Mouse (Mus musculus) CH12F3 (cell line): ENCODE measurements around the gene Gpr119.

Experiments used
- in situ Hi-C: fragments of 300-500 bp; cut with MboI; formaldehyde crosslinking; loops from 2 replicates; pipeline ENCODE4 v1.14.3; 2020; ENCODE audit warnings: low sequenced_read_pairs

Gpr119 gene

DNA sequence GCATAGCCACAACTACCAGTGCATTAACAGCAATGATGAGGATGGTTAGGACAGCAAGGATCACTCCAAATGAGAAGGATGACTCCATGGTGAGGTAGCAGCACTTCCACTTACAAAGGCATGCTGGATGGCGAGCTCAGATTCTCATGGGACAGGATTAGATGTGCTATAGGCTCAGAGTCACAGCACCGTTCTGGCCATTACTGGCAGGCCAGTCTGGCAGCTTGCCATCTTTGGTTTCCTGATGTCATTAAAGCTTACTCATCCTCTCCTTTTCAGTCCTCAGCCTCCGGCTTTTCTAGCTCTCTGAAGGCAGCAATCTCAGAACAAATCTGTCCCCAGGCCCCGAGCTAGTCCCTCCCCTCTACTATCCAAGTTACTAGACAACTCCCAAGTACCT, at the start of gene Gpr119:
Gene Gpr119, minus strand, starts transcription at position 308 of the 400 bp plus-strand sequence.
- in situ Hi-C loops: no loop called here

GRCm38 (mm10) chrX:48712846-48713245, 38.6 kb upstream of the Gpr119 start:
- in situ Hi-C loops: no loop called here

GRCm38 (mm10) chrX:48709701-48710100, 35.4 kb upstream of the Gpr119 start:
- in situ Hi-C loops: no loop called here

- in situ Hi-C loops: no loop called here
Measured at GRCm38 (mm10) chrX:48694864-48695371, 20.6 kb upstream of the Gpr119 start, which contains the start of gene Rbmx2. Gene Rbmx2, plus strand, starts transcription at chrX:48695004.

DNA sequence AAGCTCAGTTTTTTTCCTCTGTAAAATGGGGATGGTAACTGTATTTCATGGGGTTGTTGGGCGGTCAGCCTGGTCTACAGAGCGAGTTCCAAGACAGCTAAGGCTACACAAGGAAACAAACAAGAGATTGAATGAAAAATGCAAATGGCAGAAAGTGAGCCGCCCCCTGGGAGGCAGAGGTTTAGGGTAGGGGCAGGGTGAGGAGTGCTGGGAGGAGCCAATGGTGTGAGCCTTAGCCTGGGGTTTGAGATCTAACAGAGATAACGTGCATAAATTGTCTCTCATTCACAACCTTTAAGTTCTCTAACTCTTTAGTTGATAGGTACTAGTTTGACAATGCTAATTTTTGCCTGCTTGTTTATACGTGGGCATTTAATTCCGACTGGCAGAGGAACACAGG, 20.2 kb upstream of the Gpr119 start:
- in situ Hi-C loops: no loop called here

- in situ Hi-C loops: no loop called here
Measured at GRCm38 (mm10) chrX:48683857-48684256, 9.6 kb upstream of the Gpr119 start.

GRCm38 (mm10) chrX:48683451-48683850, 9.2 kb upstream of the Gpr119 start:
- in situ Hi-C loops: no loop called here

DNA sequence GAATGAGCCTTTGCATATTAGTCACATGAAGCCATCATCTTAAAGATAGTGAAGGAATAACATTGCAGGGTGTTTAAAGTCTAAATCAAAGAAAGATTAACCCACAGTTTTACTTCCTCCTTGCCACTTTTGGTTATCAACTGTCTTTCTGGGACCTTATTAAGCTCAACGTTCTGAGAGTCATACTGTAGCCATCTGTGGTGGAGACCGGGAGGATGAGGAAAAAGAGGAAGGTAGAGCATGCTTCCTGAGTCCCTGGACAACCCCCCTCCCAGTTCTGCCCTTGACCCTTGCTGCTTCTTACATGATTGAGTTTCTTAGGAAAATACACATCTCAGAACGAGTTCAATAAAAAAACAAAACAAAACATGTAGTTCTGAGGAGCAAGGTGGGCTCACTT, 2.6 kb downstream of the Gpr119 start:
- in situ Hi-C loops: no loop called here

DNA sequence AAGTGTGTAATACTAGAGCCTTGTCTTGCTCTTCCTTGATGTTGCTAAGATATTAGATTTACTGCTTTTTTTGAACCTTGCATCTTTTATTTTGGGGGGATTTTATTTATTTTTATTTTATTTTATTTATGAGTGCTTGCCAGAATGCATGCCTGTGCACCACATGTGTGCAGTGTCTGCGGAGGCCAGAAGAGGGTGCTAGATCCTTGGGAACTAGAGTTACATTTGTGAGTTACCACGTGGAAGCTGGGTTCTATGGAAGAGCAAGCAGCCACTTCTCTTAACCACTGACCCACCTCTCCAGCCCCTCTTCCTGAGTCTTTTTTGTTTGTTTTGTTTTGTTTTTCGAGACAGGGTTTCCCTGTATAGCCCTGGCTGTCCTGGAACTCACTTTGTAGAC, 4.7 kb downstream of the Gpr119 start:
- in situ Hi-C loops: no loop called here

DNA sequence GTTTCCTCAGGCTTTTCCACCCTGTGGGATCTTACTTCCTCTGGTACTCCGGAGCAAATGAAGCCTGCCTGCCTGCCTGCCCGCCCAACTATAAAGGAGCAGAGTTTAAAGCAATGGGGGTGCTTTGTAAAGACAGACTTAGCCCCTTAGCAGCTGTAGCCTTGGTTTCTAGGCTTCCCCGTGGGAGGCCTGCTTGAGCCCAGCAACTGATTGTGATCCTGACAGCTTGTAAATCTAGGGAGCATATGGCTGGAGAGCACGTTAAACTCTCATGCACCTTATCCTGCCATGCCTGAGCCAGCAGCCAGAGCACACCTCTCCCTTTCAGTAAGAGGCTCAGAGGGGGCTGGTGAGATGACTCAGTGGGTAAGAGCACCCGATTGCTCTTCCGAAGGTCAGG, 7.5 kb downstream of the Gpr119 start:
- in situ Hi-C loops: no loop called here

DNA sequence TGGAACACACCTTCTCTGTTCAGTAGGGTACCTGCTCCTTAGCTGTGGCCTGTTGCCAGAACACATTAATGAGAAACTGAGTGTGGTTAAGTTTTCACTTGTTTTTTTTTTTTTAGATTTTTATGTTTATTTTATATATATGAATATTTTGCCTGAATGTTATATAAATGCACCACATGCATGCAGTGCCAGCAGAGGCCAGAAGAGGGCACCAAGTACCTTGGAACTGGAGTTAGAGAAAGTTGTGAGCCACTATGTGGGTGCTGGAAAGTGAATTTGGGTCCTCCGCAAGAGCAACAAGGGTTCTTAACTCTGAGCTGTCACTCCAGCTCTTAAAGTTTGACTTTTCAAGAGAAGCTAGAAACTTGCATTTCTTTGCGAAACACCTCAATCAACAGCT, 30.2 kb downstream of the Gpr119 start:
- in situ Hi-C loops: no loop called here

GRCm38 (mm10) chrX:48637032-48637431, 37.2 kb downstream of the Gpr119 start:
- in situ Hi-C loops: no loop called here

- in situ Hi-C loops: no loop called here
Measured at GRCm38 (mm10) chrX:48624054-48624420, 50.2 kb downstream of the Gpr119 start.

DNA sequence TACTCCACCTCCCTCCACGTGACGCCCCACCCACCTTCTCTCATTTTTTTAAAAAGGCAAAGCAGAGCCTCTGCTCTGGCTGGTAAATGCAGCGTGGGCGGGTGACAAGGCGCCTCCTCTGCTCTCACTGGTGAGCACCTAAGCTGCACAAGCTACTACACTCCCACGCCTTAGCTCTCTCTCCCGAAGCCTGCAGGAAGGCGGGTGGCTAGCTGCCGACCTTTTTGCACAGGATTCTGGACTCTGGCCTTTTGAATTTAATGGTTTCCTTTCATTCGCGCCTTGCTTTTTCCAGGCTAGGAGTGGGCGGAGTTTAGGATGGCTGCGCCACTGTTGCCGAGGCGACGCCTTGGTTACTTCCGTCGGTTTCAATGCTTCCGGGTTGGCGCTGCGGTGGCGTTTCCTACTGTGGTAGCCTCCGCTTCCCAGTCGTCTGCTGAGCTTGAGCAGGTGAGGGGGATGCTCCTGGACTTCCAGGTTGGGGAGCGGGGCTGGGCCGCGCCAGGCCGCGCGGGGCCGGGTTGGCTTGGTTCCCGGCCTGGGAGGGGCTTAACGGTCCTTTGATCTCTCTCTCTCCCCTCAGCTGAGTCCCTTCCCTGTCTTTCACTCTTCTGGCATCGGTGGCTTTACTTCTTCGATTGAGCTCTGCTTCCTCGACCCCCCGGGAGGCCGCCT, 50.8 kb downstream of the Gpr119 start, which contains the start of gene Slc25a14:
Gene Slc25a14, plus strand, starts transcription at position 35 of the 675 bp plus-strand sequence.
- in situ Hi-C loops: no loop called here

GRCm38 (mm10) chrX:48623049-48623378, 51.3 kb downstream of the Gpr119 start:
- in situ Hi-C loops: no loop called here
